Mouse (Mus musculus): Measurements from ENCODE around the gene Tacr1. TPM values are rescaled to one million over a fixed set of nuclear protein-coding genes. Genes with fewer than 3 reads are reported as not detected.
"Not testable (repeated sequence)": the region's sequence is repeated elsewhere in the genome, so short reads cannot be mapped to it uniquely, and the experiment has no call there.

Tacr1 gene
- not detected in 2 replicates for polyA plus RNA-seq (2015; fragmentation: Nextera tagmentation; extraction: Ambion mirVana)

GRCm38 (mm10) chr6:82401595-82402451, at the start of gene Tacr1:
TSS of gene Tacr1 (plus strand) at chr6:82402334.
- Histone ChIP-seq H3K4me3 (replicated peaks) (no peak within 1 kb of the TSS), H3K9ac (no peak within 1 kb of the TSS)

GRCm38 (mm10) chr6:82376144-82376543, 26.0 kb upstream of the Tacr1 start:
- ATAC-seq (ENCODE audit: low read depth) (no peak), DNase-seq (no peak)
- no peak overlapping the region for H3K27ac ChIP-seq
- H3K27me3 ChIP-seq, result no peaks in the 10 kb centered on the region
- H3K4me3 ChIP-seq (replicated peaks), result no peak overlapping the region
- no peak overlapping the region for H3K9ac ChIP-seq
- no peak overlapping the region for H3K4me2 ChIP-seq
- H3K36me3 ChIP-seq, result no peaks in the 10 kb centered on the region
- 54% methylated on average over 3 of the region's 3 CpGs for WGBS (ENCODE audit: insufficient replicate concordance)
- H3K4me1 ChIP-seq (replicated peaks), result no peaks in the 10 kb centered on the region
- H3K9me3 ChIP-seq (replicated peaks), result no peaks in the 10 kb centered on the region

More at GRCm38 (mm10) chr6:82401595-82402451, at the start of gene Tacr1:
- H3K27me3 ChIP-seq, result peaks cover 56% of the 10 kb centered on the region
- no peaks in the 10 kb centered on the region for H3K36me3 ChIP-seq
- ATAC-seq (ENCODE audit: low read depth), result no peak
- H3K4me2 ChIP-seq, result peak within 1 kb of the TSS; percentile 17; the same call in 1 of the 2 replicates
- WGBS (ENCODE audit: insufficient replicate concordance), result 5% methylated on average over 28 of the region's 28 CpGs
- H3K9me3 ChIP-seq (replicated peaks), result no peaks in the 10 kb centered on the region
- no peak within 1 kb of the TSS for H3K27ac ChIP-seq
- DNase-seq, result no peak
- no peaks in the 10 kb centered on the region; the same call in 1 of the 2 replicates for H3K4me1 ChIP-seq (replicated peaks)

- Histone ChIP-seq H3K4me3 (replicated peaks) (no peak overlapping the region), H3K27ac (no peak overlapping the region), H3K36me3 (no peaks in the 10 kb centered on the region), H3K4me1 (replicated peaks) (no peaks in the 10 kb centered on the region), H3K9me3 (replicated peaks) (no peaks in the 10 kb centered on the region; the same call in 1 of the 2 replicates), H3K27me3 (no peaks in the 10 kb centered on the region), H3K4me2 (no peak overlapping the region), H3K9ac (no peak overlapping the region)
- ATAC-seq (ENCODE audit: low read depth) (no peak), DNase-seq (no peak)
- WGBS (ENCODE audit: insufficient replicate concordance), result 71% methylated on average over 5 of the region's 5 CpGs
Measured at GRCm38 (mm10) chr6:82383556-82383955, 18.6 kb upstream of the Tacr1 start.

- H3K27ac ChIP-seq, result no peak overlapping the region
- ATAC-seq (ENCODE audit: low read depth) (no peak), DNase-seq (no peak)
- no peaks in the 10 kb centered on the region; the same call in 1 of the 2 replicates for H3K4me1 ChIP-seq (replicated peaks)
- H3K36me3 ChIP-seq, result no peaks in the 10 kb centered on the region
- H3K4me2 ChIP-seq, result peak overlapping the region; percentile 17; the same call in 1 of the 2 replicates
- H3K27me3 ChIP-seq, result peaks cover 56% of the 10 kb centered on the region
- H3K9ac ChIP-seq, result no peak overlapping the region
- 4% methylated on average over 34 of the region's 34 CpGs for WGBS (ENCODE audit: insufficient replicate concordance)
- H3K9me3 ChIP-seq (replicated peaks), result no peaks in the 10 kb centered on the region
- no peak overlapping the region for H3K4me3 ChIP-seq (replicated peaks)
Measured at GRCm38 (mm10) chr6:82402501-82403495, 664 bp downstream of the Tacr1 start.

- Histone ChIP-seq H3K27me3 (no peaks in the 10 kb centered on the region), H3K4me2 (no peak overlapping the region), H3K9ac (no peak overlapping the region), H3K27ac (no peak overlapping the region), H3K36me3 (no peaks in the 10 kb centered on the region), H3K9me3 (replicated peaks) (no peaks in the 10 kb centered on the region), H3K4me1 (replicated peaks) (no peaks in the 10 kb centered on the region), H3K4me3 (replicated peaks) (no peak overlapping the region)
- DNase-seq, result no peak
- WGBS (ENCODE audit: insufficient replicate concordance), result 49% methylated on average over 6 of the region's 6 CpGs
- ATAC-seq (ENCODE audit: low read depth), result no peak
Measured at GRCm38 (mm10) chr6:82418367-82418766, 16.2 kb downstream of the Tacr1 start.

GRCm38 (mm10) chr6:82420222-82420621, 18.1 kb downstream of the Tacr1 start:
- H3K4me2 ChIP-seq, result no peak overlapping the region
- ATAC-seq (ENCODE audit: low read depth) (no peak), DNase-seq (no peak)
- H3K36me3 ChIP-seq, result no peaks in the 10 kb centered on the region
- H3K27me3 ChIP-seq, result no peaks in the 10 kb centered on the region
- H3K27ac ChIP-seq, result no peak overlapping the region
- H3K9me3 ChIP-seq (replicated peaks), result no peaks in the 10 kb centered on the region
- no peak overlapping the region for H3K4me3 ChIP-seq (replicated peaks)
- no peak overlapping the region for H3K9ac ChIP-seq
- H3K4me1 ChIP-seq (replicated peaks), result no peaks in the 10 kb centered on the region
- 46% methylated on average over 4 of the region's 4 CpGs for WGBS (ENCODE audit: insufficient replicate concordance)

- H3K4me2 ChIP-seq, result no peak overlapping the region
- no peaks in the 10 kb centered on the region for H3K9me3 ChIP-seq (replicated peaks)
- no peak overlapping the region for H3K27ac ChIP-seq
- no peaks in the 10 kb centered on the region for H3K27me3 ChIP-seq
- WGBS (ENCODE audit: insufficient replicate concordance), result 41% methylated on average over 6 of the region's 6 CpGs
- H3K4me3 ChIP-seq (replicated peaks), result no peak overlapping the region
- no peaks in the 10 kb centered on the region for H3K36me3 ChIP-seq
- no peaks in the 10 kb centered on the region for H3K4me1 ChIP-seq (replicated peaks)
- no peak overlapping the region for H3K9ac ChIP-seq
- ATAC-seq (ENCODE audit: low read depth) (no peak), DNase-seq (no peak)
Measured at GRCm38 (mm10) chr6:82428890-82429289, 26.8 kb downstream of the Tacr1 start.

- Histone ChIP-seq H3K4me3 (replicated peaks) (no peak overlapping the region), H3K36me3 (no peaks in the 10 kb centered on the region), H3K4me1 (replicated peaks) (no peaks in the 10 kb centered on the region), H3K9me3 (replicated peaks) (no peaks in the 10 kb centered on the region), H3K27ac (no peak overlapping the region), H3K9ac (no peak overlapping the region), H3K27me3 (no peaks in the 10 kb centered on the region), H3K4me2 (no peak overlapping the region)
- DNase-seq (no peak), ATAC-seq (ENCODE audit: low read depth) (no peak)
- 64% methylated on average over 6 of the region's 6 CpGs for WGBS (ENCODE audit: insufficient replicate concordance)
Measured at GRCm38 (mm10) chr6:82429766-82430165, 27.6 kb downstream of the Tacr1 start.

- Histone ChIP-seq H3K27me3 (no peaks in the 10 kb centered on the region), H3K4me2 (no peak overlapping the region), H3K9me3 (replicated peaks) (no peaks in the 10 kb centered on the region), H3K4me3 (replicated peaks) (no peak overlapping the region), H3K4me1 (replicated peaks) (no peaks in the 10 kb centered on the region), H3K9ac (no peak overlapping the region), H3K36me3 (no peaks in the 10 kb centered on the region), H3K27ac (no peak overlapping the region)
- DNase-seq, result no peak
- no peak for ATAC-seq (ENCODE audit: low read depth)
- WGBS (ENCODE audit: insufficient replicate concordance), result 47% methylated on average over 4 of the region's 4 CpGs
Measured at GRCm38 (mm10) chr6:82437174-82437573, 35.0 kb downstream of the Tacr1 start.

- ATAC-seq (ENCODE audit: low read depth), result not testable (repeated sequence)
Measured at GRCm38 (mm10) chr6:82452206-82453095, 50.3 kb downstream of the Tacr1 start.

More at GRCm38 (mm10) chr6:82452206-82453095, 50.3 kb downstream of the Tacr1 start:
- not testable (repeated sequence) for DNase-seq; H3K4me1 ChIP-seq (replicated peaks); H3K4me3 ChIP-seq (replicated peaks); H3K9me3 ChIP-seq (replicated peaks); H3K27ac ChIP-seq; H3K9ac ChIP-seq; H3K36me3 ChIP-seq; H3K27me3 ChIP-seq; H3K4me2 ChIP-seq
- WGBS (ENCODE audit: insufficient replicate concordance), result 56% methylated on average over 8 of the region's 8 CpGs
